Mouse (Mus musculus) E14TG2a.4 (cell line): Measurements from ENCODE around the gene Gm9045.

Experiments used
- H3K27me3 ChIP-seq: 2 replicates; pipeline ENCODE4 v1.6.1; 2014; ENCODE audit warnings: low read length, control low read depth; ENCODE audit not compliant: insufficient read depth
- H3K36me3 ChIP-seq: 2 replicates; pipeline ENCODE4 v1.6.1; 2014; ENCODE audit warnings: low read length, control low read depth; ENCODE audit not compliant: insufficient read depth
- H3K4me1 ChIP-seq: replicated peaks from 2 replicates; pipeline ENCODE4 v1.6.1; 2014; ENCODE audit warnings: low read depth, low read length, control low read depth
- H3K4me3 ChIP-seq: replicated peaks from 2 replicates; pipeline ENCODE4 v1.5.1; 2014; ENCODE audit warnings: mild to moderate bottlenecking, low read length
- H3K9me3 ChIP-seq: 2 replicates; pipeline ENCODE4 v1.6.1; 2014; ENCODE audit warnings: low read length, control low read depth
- CTCF ChIP-seq: conservative IDR thresholded peaks from 2 replicates; pipeline ENCODE4 v1.5.1; 2014; ENCODE audit warnings: low read length
- NANOG ChIP-seq: IDR thresholded peaks from 2 replicates; pipeline ENCODE4 v1.6.1; 2014; ENCODE audit warnings: borderline replicate concordance, low read length, mixed read lengths
- POU5F1 ChIP-seq: IDR thresholded peaks from 2 replicates; pipeline ENCODE4 v1.6.1; 2014; ENCODE audit warnings: low read length, borderline replicate concordance

Gene Gm9045

GRCm38 (mm10) chr10:118294938-118295337 is 42.7 kb downstream of the Gm9045 start, which contains the start of gene Iltifb:
Iltifb (minus strand) TSS chr10:118295038.
- H3K27me3 ChIP-seq = no peaks in the 10 kb centered on the region
- no peaks in the 10 kb centered on the region for H3K36me3 ChIP-seq
- no peak for TF ChIP-seq NANOG
- no peak for TF ChIP-seq POU5F1
- TF ChIP-seq CTCF = no peak
- no peaks in the 10 kb centered on the region for H3K4me1 ChIP-seq
- H3K4me3 ChIP-seq = no peak within 1 kb of the TSS
- no peaks in the 10 kb centered on the region for H3K9me3 ChIP-seq
